Mouse (Mus musculus) olfactory bulb, adult 2 months (tissue): Measurements from ENCODE around the gene Zbtb41.

Experiments
- CTCF ChIP-seq: fragments of 200-500 bp; IDR thresholded peaks from 2 replicates; pipeline ENCODE4 v1.5.1; 2012; ENCODE audit warnings: low read depth, mild to moderate bottlenecking, low read length, moderate library complexity; ENCODE audit not compliant: insufficient read depth
- POLR2A ChIP-seq: fragments of 200-500 bp; IDR thresholded peaks from 2 replicates; pipeline ENCODE4 v1.6.1; 2012; ENCODE audit warnings: mild to moderate bottlenecking, low read depth, low read length, moderate library complexity; ENCODE audit not compliant: insufficient read depth

GRCm38 (mm10) chr1:139454340-139455225, 32.5 kb downstream of the Zbtb41 start, which contains the start of gene Aspm:
- TF ChIP-seq POLR2A (no peak), CTCF (no peak)
